Mouse (Mus musculus): ENCODE measurements at regions not wholly inside any gene's neighbourhood (a gene's known extent, or its start where the extent isn't known, plus 50 kb on each side); places are given as distances from the start of the nearest gene placed in this dataset.

DNA sequence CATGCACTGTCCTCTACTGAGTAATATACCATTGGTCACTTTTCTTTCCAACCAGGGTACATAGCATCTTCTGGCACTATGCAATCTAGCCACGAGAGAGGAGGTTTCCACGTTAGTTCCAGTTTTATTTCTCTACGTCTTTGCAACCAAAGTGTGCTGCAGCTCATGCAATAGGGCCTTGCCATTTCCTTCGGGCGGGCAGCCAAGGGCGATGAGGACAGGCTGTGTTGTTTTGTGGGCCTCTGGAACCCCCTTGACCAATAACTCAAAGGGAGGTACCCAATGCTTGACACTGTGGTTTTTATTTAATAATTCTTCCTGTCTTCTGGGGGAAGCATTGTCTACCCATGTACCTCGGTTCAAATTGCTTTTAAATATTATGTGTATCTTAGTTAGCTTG is 139.0 kb downstream of the Csl start:
- intact Hi-C loops (cut with DNase I) = no loop called here

DNA sequence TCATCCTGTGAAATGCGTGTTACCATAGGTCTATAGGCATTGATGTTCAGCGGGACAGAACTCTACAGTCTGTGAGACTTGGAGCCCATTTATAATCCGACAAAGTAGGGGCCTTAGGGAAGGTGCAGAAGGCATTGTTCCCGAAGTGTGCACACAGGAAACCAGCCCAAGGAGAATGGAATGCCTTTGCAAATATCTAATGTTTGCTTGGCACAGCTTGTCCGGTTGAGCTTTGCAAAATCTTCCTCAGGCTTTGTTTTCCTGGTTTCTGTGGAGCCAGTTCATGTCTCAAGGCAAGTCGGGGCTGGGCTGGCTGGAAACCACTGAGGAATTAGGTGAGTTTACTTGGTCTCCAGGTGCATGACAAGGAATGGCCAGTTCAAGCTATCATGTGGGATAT is 132.1 kb downstream of the Csl start:
- intact Hi-C loops (cut with DNase I) = no loop called here

DNA sequence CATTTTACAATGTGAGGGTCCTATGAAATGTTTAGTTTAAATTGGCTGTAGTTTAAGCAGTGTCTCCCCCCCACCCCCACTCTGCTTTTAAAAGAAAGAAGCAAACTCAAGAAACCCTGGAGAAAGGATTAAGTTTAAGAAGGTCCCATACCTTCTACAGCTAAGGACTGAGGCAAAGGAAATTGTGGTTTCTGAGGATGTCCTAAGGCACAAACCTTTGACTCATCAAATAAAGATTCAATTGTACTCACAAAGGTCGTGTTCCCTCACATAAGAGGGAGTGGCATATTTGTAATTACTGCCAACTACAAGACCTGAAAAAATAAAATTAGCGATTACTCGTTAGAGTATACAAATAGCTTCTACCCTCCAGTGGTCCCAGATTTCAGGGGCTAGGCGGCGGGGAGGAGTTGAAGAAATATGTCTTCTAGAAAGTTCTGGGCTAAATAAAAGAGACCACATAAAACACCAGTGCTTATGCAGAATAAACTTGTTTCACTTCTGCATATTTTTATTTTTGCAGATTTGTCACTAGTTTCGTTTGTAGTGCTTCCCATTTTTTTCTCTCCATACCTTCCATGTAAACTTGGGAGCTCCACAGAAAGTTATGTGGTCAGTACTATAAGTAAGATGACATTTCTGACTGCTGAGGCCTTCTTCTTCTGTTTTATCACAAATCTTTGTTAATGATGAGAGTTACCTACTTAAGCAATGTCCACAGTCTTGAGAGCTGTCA is 127.0 kb downstream of the Csl start:
- intact Hi-C loops (cut with DNase I) = no loop called here

DNA sequence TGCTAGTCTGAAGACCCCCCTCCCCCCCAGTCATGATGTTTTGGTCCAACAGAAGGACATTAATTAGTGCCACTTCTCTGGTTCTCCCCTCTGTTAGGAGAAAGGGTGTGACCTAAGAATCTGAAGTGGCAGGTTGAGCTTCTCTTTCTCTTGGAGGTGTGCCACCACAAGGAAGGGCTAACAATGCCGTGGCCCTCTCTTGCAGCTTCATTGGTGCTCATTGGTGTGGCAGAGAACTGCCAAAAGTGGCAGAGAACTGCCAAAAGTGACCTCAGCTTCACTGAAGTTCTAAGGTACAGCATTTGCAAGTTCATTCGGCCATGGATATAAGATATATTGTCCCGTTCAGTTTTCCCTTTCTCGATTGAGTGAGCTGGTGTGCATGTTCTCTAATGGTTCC is 123.7 kb downstream of the Csl start:
- intact Hi-C loops (cut with DNase I) = no loop called here

DNA sequence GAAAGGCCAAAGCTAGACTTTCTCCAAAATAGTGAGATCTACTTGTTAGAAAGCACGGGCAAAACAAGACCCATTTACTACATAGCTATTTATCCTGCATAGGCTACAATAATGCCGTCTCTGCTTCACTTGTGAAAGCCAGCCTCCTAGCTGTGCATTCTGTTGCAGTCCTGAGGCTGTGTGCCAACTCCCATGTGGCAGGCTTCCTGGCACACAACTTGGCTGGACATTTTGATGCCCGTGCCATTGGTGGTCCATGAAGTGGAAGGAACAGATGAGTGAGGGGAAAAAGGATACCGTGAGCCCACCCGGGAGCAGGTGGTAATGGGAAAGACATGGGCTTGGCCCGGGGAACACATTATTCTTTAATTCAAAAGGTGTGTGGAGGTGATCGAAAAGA is 120.4 kb downstream of the Csl start:
- intact Hi-C loops (cut with DNase I) = no loop called here

DNA sequence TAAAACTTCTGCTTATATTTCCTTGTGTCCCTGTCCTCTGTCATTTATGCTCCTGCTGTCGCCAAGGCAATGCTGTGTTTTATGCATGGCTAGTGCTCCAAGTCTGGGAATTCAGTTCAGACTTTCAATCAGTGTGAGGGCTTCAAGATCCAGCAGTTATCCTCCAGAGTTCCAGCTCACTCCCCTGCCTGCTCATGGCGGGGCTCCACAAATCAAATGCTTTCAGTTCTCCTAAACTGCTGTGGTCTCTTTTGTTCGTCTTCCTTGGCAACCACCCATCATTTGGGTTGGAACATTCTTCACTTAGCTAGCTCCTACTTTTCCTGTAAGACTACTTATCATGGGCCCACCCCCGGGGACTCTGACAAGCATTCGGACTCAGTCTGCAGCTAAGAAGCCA is 120.0 kb downstream of the Csl start:
- intact Hi-C loops (cut with DNase I) = no loop called here

DNA sequence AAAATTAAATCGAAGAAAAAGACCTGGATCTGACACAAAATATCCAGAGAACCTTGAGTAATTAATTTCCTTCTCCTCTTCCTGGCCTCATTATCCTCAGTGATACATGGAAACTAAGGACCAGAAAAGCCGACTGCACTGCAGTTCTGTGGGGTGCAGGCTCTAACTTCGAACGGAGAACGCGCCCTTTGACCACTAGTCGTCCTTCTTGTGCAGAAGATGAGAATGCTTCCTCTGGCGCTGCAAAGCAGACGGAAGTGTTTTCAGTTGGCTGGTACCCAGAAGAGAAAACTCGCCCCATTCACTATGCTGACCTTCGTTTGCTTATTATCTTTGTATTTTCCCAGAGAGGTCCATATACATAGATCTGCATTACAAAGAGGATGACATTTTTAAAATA is 117.7 kb downstream of the Csl start:
- intact Hi-C loops (cut with DNase I) = loop anchor here (2.0 to 10.0 kb wide), 4 partner anchors 316 to 831 kb away; partner anchors contain the start of gene Kitl

DNA sequence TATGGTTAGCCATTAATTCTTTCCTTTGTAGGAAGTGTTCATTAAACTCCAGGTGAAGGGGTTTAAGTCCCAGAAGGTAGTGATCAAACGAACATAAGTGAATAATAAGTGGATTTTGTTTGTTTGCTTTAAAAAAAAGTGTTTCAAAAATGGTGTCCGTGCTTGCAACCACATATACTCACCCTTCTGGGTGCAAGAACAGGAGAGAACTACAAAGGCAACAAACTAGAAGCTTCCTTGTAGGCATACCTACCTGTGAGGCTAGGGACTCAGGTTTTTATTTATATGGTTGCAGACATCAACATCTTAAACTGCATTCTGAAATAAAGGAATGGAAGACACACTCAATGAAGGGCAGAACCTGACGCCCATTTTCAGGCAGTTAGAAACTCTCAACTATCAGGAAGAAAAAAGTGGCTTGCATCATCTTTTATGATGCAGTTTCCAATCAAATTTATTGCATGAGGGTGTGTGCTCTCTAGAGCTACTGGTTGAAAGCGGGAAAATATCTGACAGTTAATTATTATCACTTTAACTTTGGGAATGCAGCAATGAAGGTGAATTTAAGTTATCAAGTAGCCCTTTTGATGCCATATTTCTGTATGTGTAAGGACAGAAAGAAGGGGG is 117.1 kb downstream of the Csl start:
- intact Hi-C loops (cut with DNase I) = loop anchor here (5.0 to 10.0 kb wide), 3 partner anchors 315 to 830 kb away; partner anchors contain the start of gene Kitl

DNA sequence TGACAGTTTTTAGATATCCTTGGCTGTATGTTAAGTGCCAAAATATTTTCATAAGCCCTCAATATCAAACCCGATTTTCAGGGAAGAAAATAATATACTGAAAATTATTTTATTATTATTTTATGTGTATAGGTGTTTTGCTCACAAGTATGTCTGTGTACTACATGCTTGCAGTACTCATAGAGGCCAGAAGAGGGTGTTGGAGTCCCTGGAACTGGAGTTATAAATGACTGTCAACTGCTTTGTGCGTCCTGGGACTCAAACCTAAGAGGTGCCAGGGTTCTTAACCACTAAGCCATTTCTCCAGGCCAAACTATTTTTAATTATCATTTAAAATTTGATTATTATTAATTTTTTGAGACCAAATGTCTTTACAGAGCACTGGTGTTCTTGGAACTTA is 114.5 kb downstream of the Csl start:
- intact Hi-C loops (cut with DNase I) = loop anchor here (5.0 to 10.0 kb wide), 3 partner anchors 312 to 827 kb away; partner anchors contain the start of gene Kitl

DNA sequence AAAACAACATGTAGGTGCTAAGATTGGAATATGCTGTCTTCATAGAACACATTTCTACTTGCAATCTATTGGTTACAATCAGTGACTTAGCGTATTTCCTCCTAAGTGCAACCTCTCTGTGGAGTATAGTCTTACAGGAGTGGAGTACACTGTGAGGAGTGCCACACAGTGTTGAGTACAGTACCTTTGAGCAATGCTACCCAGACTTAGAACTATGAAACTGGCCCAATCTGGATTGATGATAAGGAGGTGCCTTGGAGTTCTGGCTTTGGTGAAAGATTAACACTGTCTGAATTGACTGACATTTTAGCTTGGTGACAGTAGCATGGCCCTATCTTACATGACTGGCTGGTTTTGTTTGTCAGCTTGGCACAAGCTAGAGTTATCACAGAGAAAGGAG is 107.4 kb downstream of the Csl start:
- intact Hi-C loops (cut with DNase I) = no loop called here

DNA sequence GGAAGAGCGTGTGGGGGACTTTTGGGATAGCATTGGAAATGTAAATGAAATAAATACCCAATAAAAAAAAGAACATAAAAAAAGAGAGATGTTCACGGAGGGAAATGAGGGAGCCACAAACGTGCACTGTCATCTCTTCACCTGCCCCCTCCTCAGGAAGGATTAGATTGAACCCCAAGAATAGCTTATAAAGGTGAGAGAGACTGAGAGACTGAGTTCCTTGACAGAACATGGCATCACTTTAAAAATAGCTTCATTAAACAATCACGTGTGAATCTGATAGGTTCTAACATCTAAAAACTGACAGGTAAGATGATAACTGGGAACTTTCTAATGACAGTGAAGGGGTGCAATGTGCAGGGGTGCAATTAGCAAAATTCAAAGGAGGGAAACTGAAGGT is 105.2 kb downstream of the Csl start:
- intact Hi-C loops (cut with DNase I) = no loop called here

DNA sequence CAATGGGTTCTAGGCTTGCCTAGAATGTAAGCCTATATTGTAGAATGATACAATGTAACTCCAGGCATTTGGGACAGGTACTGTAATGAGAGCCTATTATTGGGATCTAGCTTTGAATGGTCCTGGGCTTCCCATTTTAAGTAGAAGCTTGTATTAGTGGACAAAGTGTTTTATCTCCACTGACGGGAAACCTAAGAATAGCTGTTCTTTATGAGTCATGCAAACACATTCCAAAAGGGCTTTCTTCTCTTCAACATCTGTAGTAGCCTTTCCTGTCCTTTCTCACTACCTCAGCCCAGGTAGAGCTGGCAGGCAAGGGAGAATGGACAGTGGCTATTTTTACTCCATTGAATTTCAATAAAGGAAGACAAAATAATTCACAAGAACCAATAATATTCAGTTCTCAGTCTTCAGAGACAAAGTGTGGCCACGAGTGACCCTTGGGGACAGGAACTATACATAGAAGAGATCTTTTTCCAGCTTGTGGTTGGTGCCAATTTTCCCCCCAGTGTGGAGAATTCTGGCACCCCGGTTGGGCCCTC is 82.8 kb downstream of the Csl start:
- intact Hi-C loops (cut with DNase I) = no loop called here

DNA sequence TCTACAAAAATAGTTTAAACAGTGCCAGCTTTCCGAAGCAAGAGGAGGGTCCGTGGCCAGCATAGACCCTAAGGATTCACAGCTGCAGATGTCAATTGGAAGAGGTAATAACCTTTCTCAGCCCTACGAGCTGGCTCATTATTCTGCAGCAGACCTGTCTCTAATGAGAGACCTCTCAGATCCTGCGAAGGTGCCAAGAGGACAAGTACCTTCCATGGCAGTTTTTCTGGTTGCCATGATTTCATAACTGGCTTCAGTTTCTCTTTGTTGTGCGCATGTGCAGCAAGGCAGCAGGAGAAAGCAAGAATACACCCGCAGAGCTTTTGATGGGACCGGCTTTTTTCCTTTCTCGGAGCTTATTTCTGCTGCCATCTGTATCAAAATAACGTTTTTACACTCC is 81.4 kb downstream of the Csl start:
- intact Hi-C loops (cut with DNase I) = no loop called here

DNA sequence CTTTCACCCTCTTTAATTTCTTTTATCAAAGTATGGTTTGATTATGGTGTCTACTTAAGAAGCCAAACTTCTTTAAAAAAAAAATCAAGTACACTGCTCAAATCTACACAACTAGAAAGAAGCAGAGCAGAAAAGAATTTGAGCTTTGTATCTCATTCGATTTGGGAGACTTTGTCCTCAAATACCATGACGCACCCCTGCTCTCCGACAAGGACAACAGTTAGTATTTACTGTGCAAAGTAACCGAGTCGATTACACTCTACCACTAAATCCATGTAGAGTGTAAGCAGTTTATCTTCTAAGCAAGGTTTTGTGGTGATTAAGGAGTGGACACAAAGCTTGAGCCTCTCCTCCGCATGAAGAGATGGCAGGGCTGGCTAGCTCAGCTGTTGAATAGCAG is 79.6 kb downstream of the Csl start:
- intact Hi-C loops (cut with DNase I) = no loop called here

DNA sequence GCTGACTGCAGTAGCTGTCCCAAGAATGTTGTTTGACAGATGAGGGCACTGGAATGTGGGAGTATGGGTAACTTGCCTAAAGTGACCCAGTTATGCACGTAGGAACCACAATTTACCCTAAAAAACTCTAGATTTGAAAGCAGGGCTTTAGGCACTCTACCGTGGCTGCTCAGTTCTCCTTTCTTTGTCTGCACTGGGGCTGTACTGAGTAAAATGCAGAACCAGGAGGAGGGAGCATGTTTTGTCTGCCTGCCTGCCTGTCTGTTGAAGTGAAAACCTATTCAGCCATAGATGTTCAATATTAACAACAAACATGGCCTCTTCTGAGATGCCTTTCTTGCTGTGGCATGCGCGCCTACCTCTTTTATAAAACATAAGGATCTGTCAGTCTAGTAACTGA is 77.5 kb downstream of the Csl start:
- intact Hi-C loops (cut with DNase I) = no loop called here

DNA sequence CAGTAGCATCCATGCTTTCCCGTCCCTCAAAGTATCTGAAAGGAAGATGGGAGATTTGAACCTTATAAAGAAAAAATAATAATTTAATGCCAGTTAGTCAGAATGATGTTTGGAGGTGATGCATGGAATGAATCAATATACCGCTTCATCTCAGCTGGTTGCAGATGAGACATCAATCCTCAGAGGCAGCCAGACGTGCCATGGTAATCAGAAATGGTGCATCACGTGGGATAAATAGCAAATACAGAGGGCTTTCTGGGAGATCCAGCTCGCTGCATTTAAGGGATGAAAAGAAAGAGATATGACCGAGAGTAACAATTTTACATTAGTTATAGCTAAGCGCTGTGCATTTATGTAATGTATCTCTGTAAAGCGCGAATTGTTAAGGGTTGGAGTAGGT is 77.1 kb downstream of the Csl start:
- intact Hi-C loops (cut with DNase I) = no loop called here

DNA sequence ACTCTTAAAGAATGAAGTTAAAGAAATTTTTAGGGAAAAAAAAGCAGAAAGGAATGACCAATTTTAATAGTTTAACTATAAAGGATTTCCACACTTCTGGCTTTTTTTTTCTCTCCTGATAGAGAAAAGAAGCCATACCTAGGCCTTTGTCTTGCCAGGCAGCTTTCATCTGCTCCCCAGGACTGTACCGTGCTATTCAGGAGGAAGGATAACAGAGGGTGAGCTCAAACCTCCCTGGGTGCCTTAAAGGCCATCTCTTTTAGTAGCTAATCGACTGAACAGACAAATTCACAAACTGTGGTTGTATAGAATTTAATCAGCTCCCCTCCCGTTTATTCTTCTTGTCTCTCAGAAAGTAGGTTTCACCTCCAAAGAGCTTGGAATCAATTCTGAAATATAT is 76.1 kb downstream of the Csl start:
- intact Hi-C loops (cut with DNase I) = no loop called here

DNA sequence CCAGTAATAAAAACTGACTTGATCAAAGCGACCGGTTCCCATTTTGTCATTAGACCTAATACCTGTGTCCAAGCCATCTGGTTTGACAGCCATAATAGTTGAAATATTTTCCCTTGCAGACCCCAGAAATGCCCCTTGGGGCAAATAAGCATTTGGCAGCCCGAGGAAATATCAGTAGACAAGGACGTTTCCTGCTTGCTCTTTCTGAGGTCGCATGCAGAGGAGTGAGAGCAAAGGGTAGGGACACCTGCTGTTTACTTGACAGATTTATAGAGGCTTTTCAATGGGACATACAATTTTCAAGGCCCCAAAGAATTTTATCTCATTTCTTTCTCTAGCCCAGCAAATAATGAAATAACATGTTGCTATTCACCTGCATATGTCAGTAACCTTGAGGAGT is 73.5 kb downstream of the Csl start:
- intact Hi-C loops (cut with DNase I) = no loop called here

DNA sequence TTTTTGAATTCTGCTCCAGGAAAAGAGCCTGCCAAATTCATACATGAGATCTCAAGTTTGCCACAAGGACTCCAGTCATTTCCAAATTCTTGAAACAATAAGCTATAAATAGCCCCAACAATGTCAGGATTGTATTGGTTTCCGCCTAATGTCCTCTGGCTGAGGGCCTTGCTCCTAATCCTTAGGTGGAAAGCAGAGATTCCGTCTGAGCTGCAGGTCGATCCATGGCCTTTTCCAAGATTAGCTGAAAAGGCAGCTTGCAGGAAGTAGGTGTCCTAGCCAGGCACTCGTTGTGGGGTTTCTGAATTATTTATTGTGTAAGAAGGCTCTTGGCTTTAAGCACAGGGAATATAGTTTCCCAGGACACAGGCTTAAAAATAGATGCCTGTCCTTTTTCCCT is 72.4 kb downstream of the Csl start:
- intact Hi-C loops (cut with DNase I) = no loop called here

DNA sequence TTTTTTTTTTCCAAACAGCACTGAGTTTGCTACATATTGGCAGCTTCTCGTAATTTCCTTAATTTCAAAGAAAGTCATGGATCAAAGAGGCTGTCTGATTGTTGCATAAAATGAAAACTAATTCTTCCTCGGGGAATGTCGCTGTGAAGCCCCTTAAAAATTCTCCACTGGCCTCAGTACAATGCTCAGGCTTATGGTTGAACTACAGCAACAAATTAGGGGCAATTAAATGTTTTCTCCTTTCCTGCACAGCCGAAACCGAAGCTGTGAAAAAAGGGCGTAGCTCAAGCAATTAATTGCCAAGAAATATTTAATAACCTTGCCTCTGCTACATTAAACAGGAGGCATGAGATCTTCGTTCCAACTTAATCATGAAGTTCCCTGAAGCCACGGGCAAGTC is 61.8 kb downstream of the Csl start:
- intact Hi-C loops (cut with DNase I) = no loop called here

DNA sequence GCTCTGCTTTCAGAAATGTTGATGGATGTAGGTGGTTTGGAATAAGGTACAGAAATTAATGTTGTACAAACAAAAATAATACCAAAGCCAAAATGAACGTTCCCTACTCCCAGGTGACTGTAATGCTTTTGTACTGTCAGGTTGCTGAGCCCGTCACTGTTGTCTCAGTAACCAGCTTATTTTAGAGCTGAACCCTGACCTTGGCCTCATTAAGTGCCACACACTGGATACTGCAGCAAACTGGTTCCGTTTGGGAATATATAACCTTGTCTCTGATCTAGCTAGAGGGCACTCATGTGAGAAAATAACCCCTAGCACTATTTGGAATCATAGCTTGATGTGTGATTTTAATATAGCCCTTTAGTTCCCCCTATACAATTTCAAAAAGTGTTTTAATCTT is 60.0 kb downstream of the Csl start:
- intact Hi-C loops (cut with DNase I) = no loop called here

DNA sequence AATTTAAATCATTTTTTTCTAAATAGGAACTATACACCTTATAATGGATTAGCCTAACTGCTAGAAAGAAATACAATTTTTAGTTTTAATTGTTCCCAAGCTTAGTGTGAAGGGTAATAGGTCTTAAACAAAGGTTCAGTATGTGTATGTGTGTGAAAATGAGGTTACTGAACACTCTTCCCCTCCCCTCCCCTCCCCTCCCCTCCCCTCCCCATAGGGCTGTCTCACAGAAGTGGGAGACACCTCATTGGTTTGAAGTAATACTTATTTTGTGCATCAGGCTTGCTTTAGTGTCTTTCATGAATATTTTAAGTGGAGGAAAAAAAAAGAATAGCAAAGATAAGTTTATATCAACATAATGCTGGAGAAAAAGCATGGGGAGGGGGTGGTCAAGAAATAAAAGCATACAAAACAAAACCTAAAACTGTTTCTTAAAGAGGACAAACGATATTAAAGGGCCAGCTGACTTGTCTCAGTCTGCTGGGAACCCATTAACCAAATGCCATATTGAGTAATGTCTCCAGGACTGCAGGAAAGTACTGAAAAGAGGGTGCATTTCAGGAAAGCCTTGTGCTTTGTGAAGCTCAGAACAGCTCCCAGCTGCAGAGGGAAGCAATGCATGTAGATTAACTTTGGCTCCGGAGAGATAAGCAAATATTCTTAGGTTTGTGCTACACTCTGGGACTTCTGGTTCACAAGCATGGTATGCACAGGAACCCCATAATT is 59.2 kb downstream of the Csl start:
- intact Hi-C loops (cut with DNase I) = no loop called here

Data from adrenal gland (tissue).